Mouse (Mus musculus): ENCODE measurements at regions not wholly inside any gene's neighbourhood (a gene's known extent, or its start where the extent isn't known, plus 50 kb on each side); places are given as distances from the start of the nearest gene placed in this dataset.

DNA sequence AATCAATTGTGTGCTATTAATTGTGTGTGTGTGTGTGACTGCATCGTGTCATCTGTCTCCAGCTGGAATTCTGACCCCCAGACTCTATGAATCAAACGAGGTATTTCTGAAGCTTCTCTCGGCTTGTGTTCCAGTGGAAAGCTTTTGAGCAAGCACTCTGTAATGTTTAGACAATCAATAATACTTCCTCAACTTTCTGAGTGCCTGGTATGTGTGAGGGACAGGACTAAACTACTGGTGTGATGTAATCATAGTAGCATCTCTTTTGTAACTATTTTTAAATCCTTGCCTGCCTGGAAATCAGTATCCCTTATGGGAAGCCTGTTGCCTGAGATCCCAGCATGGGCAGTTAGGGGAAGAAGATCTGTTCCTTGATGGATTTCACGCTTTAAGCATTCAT lies 62.4 kb upstream of the Slc44a3 start:
- TF ChIP-seq CHD2 (IDR thresholded peaks at IDR 0.05; ENCODE audit: low read depth, low read length) (no peak), HCFC1 (IDR thresholded peaks at IDR 0.05; ENCODE audit: borderline replicate concordance, insufficient read depth, low read length) (no peak), ZNF384 (IDR thresholded peaks at IDR 0.05; ENCODE audit: low read depth, low read length) (no peak), MAFK (IDR thresholded peaks at IDR 0.05; ENCODE audit: insufficient read depth, low read depth, low read length) (no peak), ZC3H11A (IDR thresholded peaks at IDR 0.05; ENCODE audit: borderline replicate concordance, low read depth, low read length) (no peak)

Data from ES-E14 (cell line).